Mouse (Mus musculus): ENCODE measurements at regions not wholly inside any gene's neighbourhood (a gene's known extent, or its start where the extent isn't known, plus 50 kb on each side); places are given as distances from the start of the nearest gene placed in this dataset.

DNA sequence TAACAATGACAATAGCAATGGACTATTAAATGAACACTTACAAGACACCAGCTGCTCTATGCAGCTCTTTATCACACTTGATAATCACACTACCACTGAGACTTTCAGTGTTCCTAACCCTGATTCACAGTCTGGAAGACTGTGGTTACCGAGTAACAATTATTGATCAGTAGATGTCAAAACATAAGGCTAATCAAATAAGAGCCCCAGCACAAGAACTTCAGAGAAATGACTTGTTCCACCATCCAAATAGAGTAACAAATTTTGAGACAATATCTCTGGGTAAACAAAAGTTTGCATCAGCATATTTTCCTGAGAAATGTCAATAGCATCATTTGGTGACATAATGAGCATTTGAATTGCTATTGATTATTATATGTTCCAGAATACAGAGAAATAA, 118.3 kb upstream of the Ccdc85a start:
- 88% methylated on average over 1 of the region's 1 CpGs for WGBS
- H3K9me3 ChIP-seq (ENCODE audit: control insufficient read depth, low read length), result no peaks in the 10 kb centered on the region

DNA sequence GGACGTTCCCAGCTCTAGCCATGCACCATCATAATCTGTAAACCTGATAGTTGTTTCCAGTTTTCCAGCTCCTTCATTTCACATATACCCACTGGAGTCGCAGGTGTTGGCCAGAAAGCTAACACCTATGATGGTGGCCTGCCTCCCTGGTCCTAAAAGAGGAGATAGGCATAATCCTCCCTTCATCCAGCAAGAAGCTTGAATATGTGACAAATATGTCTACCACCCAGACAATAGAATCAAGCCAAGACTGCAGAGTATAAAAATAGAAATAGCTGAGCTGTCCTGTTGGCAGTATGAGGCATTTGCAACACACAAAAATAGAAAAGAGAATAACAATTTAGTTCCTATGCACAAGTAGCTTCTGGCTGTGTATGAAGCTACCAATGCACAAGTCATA, 117.3 kb upstream of the Ccdc85a start:
- 92% methylated on average over 2 of the region's 2 CpGs for WGBS
- no peak overlapping the region for H3K27ac ChIP-seq (ENCODE audit: low read depth, low read length)
- ATAC-seq (ENCODE audit: insufficient read depth, low FRiP score, low TSS enrichment) (no peak), DNase-seq (ENCODE audit: low spot score) (no peak)
- H3K9ac ChIP-seq (ENCODE audit: low read length), result no peak overlapping the region
- no peaks in the 10 kb centered on the region for H3K9me3 ChIP-seq (ENCODE audit: control insufficient read depth, low read length)
- H3K36me3 ChIP-seq (ENCODE audit: control insufficient read depth, insufficient read depth, low read length), result no peaks in the 10 kb centered on the region
- no peaks in the 10 kb centered on the region for H3K4me1 ChIP-seq (ENCODE audit: control insufficient read depth, insufficient read depth, low read length)
- H3K27me3 ChIP-seq (ENCODE audit: control insufficient read depth, insufficient read depth, low read length), result no peaks in the 10 kb centered on the region
- no peak overlapping the region for H3K4me3 ChIP-seq (ENCODE audit: low read depth, low read length)
- H3K4me2 ChIP-seq (ENCODE audit: low read depth), result no peak overlapping the region

More for the DNA sequence above, 118.3 kb upstream of the Ccdc85a start:
- no peak overlapping the region for H3K4me2 ChIP-seq (ENCODE audit: low read depth)
- no peaks in the 10 kb centered on the region for H3K27me3 ChIP-seq (ENCODE audit: control insufficient read depth, insufficient read depth, low read length)
- no peak for DNase-seq (ENCODE audit: low spot score)
- no peaks in the 10 kb centered on the region for H3K4me1 ChIP-seq (ENCODE audit: control insufficient read depth, insufficient read depth, low read length)
- no peaks in the 10 kb centered on the region for H3K36me3 ChIP-seq (ENCODE audit: control insufficient read depth, insufficient read depth, low read length)
- no peak overlapping the region for H3K4me3 ChIP-seq (ENCODE audit: low read depth, low read length)
- no peak overlapping the region for H3K27ac ChIP-seq (ENCODE audit: low read depth, low read length)
- no peak overlapping the region for H3K9ac ChIP-seq (ENCODE audit: low read length)
- no peak for ATAC-seq (ENCODE audit: insufficient read depth, low FRiP score, low TSS enrichment)

DNA sequence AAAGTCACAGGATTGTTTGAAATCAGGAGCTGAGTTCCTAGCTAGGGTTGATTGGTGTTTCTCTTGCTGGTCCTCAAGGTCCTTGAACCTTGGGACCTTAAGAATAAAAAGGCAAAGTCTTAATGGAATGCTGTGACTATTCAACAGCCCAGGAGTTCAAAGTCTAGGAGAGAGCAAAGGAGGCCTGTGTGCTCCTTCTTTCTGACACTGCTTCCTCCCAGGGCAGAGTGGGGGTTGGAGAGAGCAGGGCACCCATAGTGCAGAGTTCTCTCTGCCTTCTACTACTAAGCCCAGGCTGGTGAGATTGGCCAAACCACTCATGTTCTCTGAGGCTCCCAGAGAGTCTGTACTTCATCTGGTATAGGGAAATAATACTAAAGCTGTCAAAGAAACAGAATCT, 115.6 kb upstream of the Ccdc85a start:
- Histone ChIP-seq H3K4me3 (ENCODE audit: low read depth, low read length) (no peak overlapping the region), H3K27ac (ENCODE audit: low read depth, low read length) (no peak overlapping the region), H3K36me3 (ENCODE audit: control insufficient read depth, insufficient read depth, low read length) (no peaks in the 10 kb centered on the region), H3K9me3 (ENCODE audit: control insufficient read depth, low read length) (no peaks in the 10 kb centered on the region), H3K4me1 (ENCODE audit: control insufficient read depth, insufficient read depth, low read length) (no peaks in the 10 kb centered on the region), H3K4me2 (ENCODE audit: low read depth) (no peak overlapping the region), H3K9ac (ENCODE audit: low read length) (no peak overlapping the region), H3K27me3 (ENCODE audit: control insufficient read depth, insufficient read depth, low read length) (no peaks in the 10 kb centered on the region)
- DNase-seq (ENCODE audit: low spot score) (no peak), ATAC-seq (ENCODE audit: insufficient read depth, low FRiP score, low TSS enrichment) (no peak)

DNA sequence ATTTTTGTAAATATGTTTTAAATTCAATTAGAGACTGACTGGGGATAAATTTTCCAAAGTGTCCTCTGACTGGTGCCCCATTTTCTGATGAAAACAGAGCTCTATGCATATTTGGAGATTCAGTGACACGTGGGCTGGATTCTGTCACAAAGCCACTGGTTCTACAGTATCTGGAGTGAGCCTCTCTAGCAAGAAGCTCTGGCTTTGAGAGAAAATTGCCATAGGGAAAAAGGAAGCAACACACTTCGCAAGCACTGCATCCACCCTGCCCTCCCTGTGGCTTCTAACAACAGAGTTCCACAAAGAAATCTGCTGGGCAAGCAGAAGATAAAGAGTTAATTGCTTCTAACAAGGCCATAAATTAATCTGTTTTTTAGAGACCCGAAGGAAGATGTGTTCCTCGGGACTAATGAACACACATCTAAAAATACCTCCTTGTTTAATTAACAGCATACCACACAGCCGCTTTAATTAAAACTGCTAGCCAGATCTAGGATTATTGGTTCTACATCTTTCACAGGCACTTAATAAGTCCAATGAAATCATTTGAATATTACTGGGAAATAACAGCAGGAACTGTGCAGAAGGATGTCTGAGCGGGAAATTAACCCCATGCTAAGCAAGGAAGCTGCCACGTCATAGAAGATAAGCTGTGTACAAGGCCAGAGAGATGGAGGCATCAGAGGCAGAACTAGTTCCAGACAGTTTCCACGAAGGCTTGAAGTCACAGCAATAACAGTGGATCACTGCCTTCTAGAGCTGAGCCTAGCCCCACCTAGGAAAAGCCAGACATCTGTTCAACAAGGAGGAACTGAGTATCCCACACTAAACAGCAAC, 113.7 kb upstream of the Ccdc85a start:
- Histone ChIP-seq H3K4me1 (ENCODE audit: control insufficient read depth, insufficient read depth, low read length) (no peaks in the 10 kb centered on the region), H3K4me2 (ENCODE audit: low read depth) (no peak overlapping the region), H3K9ac (ENCODE audit: low read length) (no peak overlapping the region), H3K36me3 (ENCODE audit: control insufficient read depth, insufficient read depth, low read length) (no peaks in the 10 kb centered on the region), H3K9me3 (ENCODE audit: control insufficient read depth, low read length) (no peaks in the 10 kb centered on the region), H3K4me3 (ENCODE audit: low read depth, low read length) (no peak overlapping the region), H3K27ac (ENCODE audit: low read depth, low read length) (no peak overlapping the region), H3K27me3 (ENCODE audit: control insufficient read depth, insufficient read depth, low read length) (no peaks in the 10 kb centered on the region)
- peak; percentile 25; the same call in 1 of the 2 replicates for ATAC-seq (ENCODE audit: insufficient read depth, low FRiP score, low TSS enrichment)
- no peak for DNase-seq (ENCODE audit: low spot score)
- WGBS, result 29% methylated on average over 8 of the region's 8 CpGs

DNA sequence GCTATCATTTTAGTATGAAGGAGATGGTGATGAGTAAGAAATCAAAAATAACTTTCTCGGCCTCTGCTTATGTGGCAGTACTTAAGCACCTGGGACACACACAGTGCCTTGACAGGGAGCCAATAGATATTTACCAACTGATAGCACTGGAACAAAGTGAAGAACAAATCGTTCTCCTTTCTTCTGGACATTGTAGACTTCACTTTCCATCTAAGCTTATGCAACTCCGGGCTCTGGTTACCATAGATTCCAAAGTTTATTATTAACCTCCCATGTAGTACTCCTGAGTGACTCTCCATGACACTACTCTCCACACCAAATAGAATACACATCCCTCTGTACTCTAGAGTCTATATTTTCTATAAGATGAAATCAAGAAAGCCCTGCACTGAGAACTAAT, 110.9 kb upstream of the Ccdc85a start:
- 89% methylated on average over 3 of the region's 3 CpGs for WGBS
- Histone ChIP-seq H3K27me3 (ENCODE audit: control insufficient read depth, insufficient read depth, low read length) (no peaks in the 10 kb centered on the region), H3K4me3 (ENCODE audit: low read depth, low read length) (no peak overlapping the region), H3K4me2 (ENCODE audit: low read depth) (no peak overlapping the region), H3K4me1 (ENCODE audit: control insufficient read depth, insufficient read depth, low read length) (no peaks in the 10 kb centered on the region), H3K9ac (ENCODE audit: low read length) (no peak overlapping the region), H3K9me3 (ENCODE audit: control insufficient read depth, low read length) (no peaks in the 10 kb centered on the region), H3K27ac (ENCODE audit: low read depth, low read length) (no peak overlapping the region), H3K36me3 (ENCODE audit: control insufficient read depth, insufficient read depth, low read length) (no peaks in the 10 kb centered on the region)
- ATAC-seq (ENCODE audit: insufficient read depth, low FRiP score, low TSS enrichment) (no peak), DNase-seq (ENCODE audit: low spot score) (no peak)

DNA sequence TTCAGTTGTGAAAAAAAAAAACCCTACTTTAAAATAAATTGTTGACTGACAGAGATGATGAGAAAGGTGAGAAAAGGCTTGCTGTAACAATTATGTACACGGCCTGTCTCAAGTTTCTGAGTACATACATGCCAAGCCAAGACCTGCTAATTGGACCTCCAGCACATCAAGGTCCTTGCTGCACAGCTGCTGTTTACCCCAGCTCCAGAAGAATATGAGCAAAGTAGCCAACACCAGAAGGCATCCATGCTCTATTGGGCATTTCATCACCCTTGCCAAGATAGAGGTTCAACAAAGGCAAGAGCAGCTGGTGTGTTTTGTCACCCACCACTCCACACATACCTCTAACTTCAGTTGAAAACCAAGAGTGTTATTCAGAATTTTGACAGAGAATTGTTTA, 109.2 kb upstream of the Ccdc85a start:
- Histone ChIP-seq H3K9ac (ENCODE audit: low read length) (no peak overlapping the region), H3K4me3 (ENCODE audit: low read depth, low read length) (no peak overlapping the region), H3K4me2 (ENCODE audit: low read depth) (no peak overlapping the region), H3K9me3 (ENCODE audit: control insufficient read depth, low read length) (no peaks in the 10 kb centered on the region), H3K27ac (ENCODE audit: low read depth, low read length) (no peak overlapping the region), H3K36me3 (ENCODE audit: control insufficient read depth, insufficient read depth, low read length) (no peaks in the 10 kb centered on the region), H3K4me1 (ENCODE audit: control insufficient read depth, insufficient read depth, low read length) (no peaks in the 10 kb centered on the region), H3K27me3 (ENCODE audit: control insufficient read depth, insufficient read depth, low read length) (no peaks in the 10 kb centered on the region)
- WGBS, result 43% methylated on average over 1 of the region's 1 CpGs
- ATAC-seq (ENCODE audit: insufficient read depth, low FRiP score, low TSS enrichment) (no peak), DNase-seq (ENCODE audit: low spot score) (no peak)

DNA sequence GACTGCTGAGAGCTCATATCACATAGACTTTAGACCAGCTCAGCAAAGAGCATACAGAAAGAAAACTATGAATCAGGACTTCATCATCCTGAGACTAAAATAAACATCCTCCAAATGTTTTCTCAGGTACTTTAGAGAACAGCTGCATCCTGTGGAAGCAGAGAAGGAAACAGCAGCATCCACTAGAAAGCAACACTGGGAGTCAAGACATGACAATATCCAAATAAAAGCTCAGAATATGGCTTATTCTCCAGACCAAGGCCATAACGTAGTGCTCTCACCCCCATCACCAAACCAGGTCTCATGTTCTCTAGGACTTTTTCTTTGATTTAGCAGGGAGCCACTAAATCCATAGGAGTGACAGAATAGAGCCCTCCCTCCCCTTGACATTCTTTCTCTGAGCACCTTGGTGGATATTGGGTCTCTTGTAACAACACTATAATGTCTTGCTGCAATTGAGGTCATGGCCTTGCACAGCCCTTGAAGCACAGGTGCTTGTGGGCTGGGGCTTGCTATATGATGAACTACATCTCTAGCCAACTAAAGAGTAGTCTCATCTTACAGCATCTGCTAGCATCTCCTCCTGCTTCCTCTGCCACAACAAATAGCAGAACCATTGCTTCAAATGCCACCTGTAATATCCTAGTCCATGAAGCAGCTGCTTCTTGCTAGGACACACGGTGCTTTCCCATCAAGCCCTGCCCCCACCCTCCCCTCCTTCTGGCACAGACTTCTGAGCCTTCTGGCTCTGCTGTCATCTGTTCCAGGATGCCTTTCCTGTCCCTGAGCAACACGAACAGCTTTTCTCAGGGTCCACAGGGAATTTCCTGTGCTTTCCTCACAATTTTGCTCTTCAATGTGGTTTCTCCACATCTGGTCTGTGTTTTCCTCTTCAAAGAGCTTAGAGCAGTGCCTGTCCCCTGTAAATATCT, 108.4 kb upstream of the Ccdc85a start:
- ATAC-seq (ENCODE audit: insufficient read depth, low FRiP score, low TSS enrichment), result no peak
- H3K4me1 ChIP-seq (ENCODE audit: control insufficient read depth, insufficient read depth, low read length), result no peaks in the 10 kb centered on the region
- H3K4me2 ChIP-seq (ENCODE audit: low read depth), result no peak overlapping the region
- H3K36me3 ChIP-seq (ENCODE audit: control insufficient read depth, insufficient read depth, low read length), result no peaks in the 10 kb centered on the region
- H3K9ac ChIP-seq (ENCODE audit: low read length), result no peak overlapping the region
- WGBS, result 33% methylated on average over 3 of the region's 3 CpGs
- H3K27ac ChIP-seq (ENCODE audit: low read depth, low read length), result no peak overlapping the region
- H3K27me3 ChIP-seq (ENCODE audit: control insufficient read depth, insufficient read depth, low read length), result no peaks in the 10 kb centered on the region
- no peaks in the 10 kb centered on the region for H3K9me3 ChIP-seq (ENCODE audit: control insufficient read depth, low read length)
- DNase-seq (ENCODE audit: low spot score), result peak; percentile 49
- H3K4me3 ChIP-seq (ENCODE audit: low read depth, low read length), result no peak overlapping the region

DNA sequence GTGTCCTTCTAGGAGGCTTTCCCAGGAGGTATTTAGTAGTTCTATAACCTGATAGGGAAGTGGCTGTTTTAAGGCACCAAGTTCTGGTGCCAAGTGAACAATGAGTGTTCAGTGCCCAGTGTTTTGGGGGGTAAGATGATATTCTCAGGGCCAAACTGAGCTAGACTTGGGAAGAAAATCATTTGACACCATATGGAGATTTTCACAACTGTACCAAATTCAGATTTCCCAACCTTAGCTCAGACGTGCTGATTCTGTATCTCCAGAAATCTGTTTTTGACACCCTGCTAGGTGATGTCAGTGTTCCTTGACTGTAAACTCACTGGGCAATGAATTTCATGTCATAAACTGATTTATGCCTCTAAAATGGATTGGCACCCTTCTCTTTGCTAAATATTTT, 104.3 kb upstream of the Ccdc85a start:
- Histone ChIP-seq H3K27me3 (ENCODE audit: control insufficient read depth, insufficient read depth, low read length) (no peaks in the 10 kb centered on the region), H3K9ac (ENCODE audit: low read length) (no peak overlapping the region), H3K4me2 (ENCODE audit: low read depth) (no peak overlapping the region), H3K9me3 (ENCODE audit: control insufficient read depth, low read length) (no peaks in the 10 kb centered on the region), H3K36me3 (ENCODE audit: control insufficient read depth, insufficient read depth, low read length) (no peaks in the 10 kb centered on the region), H3K27ac (ENCODE audit: low read depth, low read length) (no peak overlapping the region), H3K4me3 (ENCODE audit: low read depth, low read length) (no peak overlapping the region), H3K4me1 (ENCODE audit: control insufficient read depth, insufficient read depth, low read length) (no peaks in the 10 kb centered on the region)
- no peak for DNase-seq (ENCODE audit: low spot score)
- ATAC-seq (ENCODE audit: insufficient read depth, low FRiP score, low TSS enrichment), result no peak
- 77% methylated on average over 1 of the region's 1 CpGs for WGBS
